Mouse (Mus musculus) embryonic facial prominence, embryonic 10.5 days (tissue): ENCODE results near the gene Zc3h10. TPM values are rescaled to one million over a fixed set of nuclear protein-coding genes. Genes with fewer than 3 reads are reported as not detected.
"Not testable (repeated sequence)": the region's sequence is repeated elsewhere in the genome, so short reads cannot be mapped to it uniquely, and the experiment has no call there.

ENCODE experiments used
- DNase-seq: peaks from one replicate; pipeline ENCODE4 v3.0.0-alpha.2; 2017; ENCODE audit warnings: low spot score
- H3K27ac ChIP-seq: fragments of 300-500 bp; sonication (generic); replicated peaks from 2 replicates; pipeline ENCODE4 v1.5.1; 2016; ENCODE audit warnings: mild to moderate bottlenecking
- H3K27me3 ChIP-seq: fragments of 300-500 bp; sonication (generic); replicated peaks from 2 replicates; pipeline ENCODE4 v1.6.1; 2016; ENCODE audit warnings: low read depth, mild to moderate bottlenecking; ENCODE audit not compliant: poor library complexity, severe bottlenecking
- H3K36me3 ChIP-seq: fragments of 300-500 bp; sonication (generic); replicated peaks from 2 replicates; pipeline ENCODE4 v1.6.1; 2016; ENCODE audit warnings: mild to moderate bottlenecking, moderate library complexity
- H3K4me1 ChIP-seq: fragments of 300-500 bp; sonication (generic); 2 replicates; pipeline ENCODE4 v1.6.1; 2016
- H3K4me3 ChIP-seq: fragments of 300-500 bp; sonication (generic); 2 replicates; pipeline ENCODE4 v1.5.1; 2016; ENCODE audit warnings: mild to moderate bottlenecking, moderate library complexity
- H3K9me3 ChIP-seq: fragments of 300-500 bp; sonication (generic); 2 replicates; pipeline ENCODE4 v1.6.1; 2016; ENCODE audit warnings: mild to moderate bottlenecking
- WGBS: fragments of 180-500 bp; shearing (Covaris S2); methylation state at CpG from one replicate; pipeline ENCODE4 v1.1.7; 2016; 5-methylcytosine and 5-hydroxymethylcytosine counted together
- polyA plus RNA-seq: library from polyadenylated mRNA; unstranded; fragments of >200 nt; fragmentation: Nextera tagmentation; extraction: Ambion mirVana; gene quantifications from 2 replicates; pipeline ENCODE4 v1.2.1, GENCODE M21; 2016

Zc3h10 gene
- polyA plus RNA-seq, 1 experiment from 2014 or later, result 15.9 TPM

DNA sequence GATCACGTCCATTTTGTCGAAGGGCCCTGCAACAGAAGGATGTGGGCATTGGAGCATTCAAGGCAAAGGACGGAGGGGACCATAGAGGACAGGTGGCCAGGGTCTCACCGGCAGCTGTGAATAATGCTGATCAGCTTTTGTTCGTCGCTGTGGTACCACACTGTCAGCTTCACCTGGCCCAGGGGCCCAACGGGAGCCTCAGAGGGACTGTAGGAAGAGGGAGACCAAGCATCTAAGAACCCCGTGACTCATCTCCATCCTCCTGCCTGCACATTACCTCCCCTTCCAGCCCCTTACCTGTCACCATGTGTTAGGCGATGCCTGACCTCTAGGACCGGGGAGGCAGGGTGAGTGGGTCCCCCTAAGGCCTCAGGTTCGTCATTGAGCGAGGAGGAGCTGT is 35.8 kb downstream of the Zc3h10 start:
- 85% methylated on average over 12 of the region's 12 CpGs for WGBS
- no peak for DNase-seq

DNA sequence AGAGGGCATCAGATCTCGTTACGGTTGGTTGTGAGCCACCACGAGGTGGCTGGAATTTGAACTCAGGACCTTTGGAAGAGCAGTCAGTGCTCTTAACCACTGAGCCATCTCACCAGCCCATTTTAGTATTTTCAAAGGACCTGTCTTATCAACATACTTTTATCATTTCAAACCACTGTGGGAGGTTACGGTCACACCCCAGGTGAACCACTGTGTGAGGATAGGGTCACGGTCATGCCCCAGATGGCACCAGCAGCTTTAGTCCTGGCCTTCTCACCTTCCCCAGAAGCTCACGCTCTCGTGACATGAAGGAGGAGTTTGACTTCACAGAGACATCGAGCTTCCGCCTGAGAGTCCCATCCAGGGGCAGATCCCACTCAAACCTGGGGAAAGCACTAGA is 36.4 kb downstream of the Zc3h10 start:
- H3K27me3 ChIP-seq, result peaks cover 27% of the 10 kb centered on the region
- peaks cover 22% of the 10 kb centered on the region; the same call in 1 of the 2 replicates for H3K36me3 ChIP-seq
- 89% methylated on average over 9 of the region's 9 CpGs for WGBS
- no peak overlapping the region for H3K27ac ChIP-seq
- H3K4me1 ChIP-seq, result peaks cover 7% of the 10 kb centered on the region
- H3K4me3 ChIP-seq, result no peak overlapping the region
- no peak for DNase-seq
- H3K9me3 ChIP-seq, result no peaks in the 10 kb centered on the region

More for the DNA sequence above, 35.8 kb downstream of the Zc3h10 start:
- peaks cover 22% of the 10 kb centered on the region; the same call in 1 of the 2 replicates for H3K36me3 ChIP-seq
- peaks cover 12% of the 10 kb centered on the region for H3K4me1 ChIP-seq
- H3K9me3 ChIP-seq, result no peaks in the 10 kb centered on the region
- H3K4me3 ChIP-seq, result no peak overlapping the region
- no peak overlapping the region for H3K27ac ChIP-seq
- peaks cover 32% of the 10 kb centered on the region for H3K27me3 ChIP-seq

DNA sequence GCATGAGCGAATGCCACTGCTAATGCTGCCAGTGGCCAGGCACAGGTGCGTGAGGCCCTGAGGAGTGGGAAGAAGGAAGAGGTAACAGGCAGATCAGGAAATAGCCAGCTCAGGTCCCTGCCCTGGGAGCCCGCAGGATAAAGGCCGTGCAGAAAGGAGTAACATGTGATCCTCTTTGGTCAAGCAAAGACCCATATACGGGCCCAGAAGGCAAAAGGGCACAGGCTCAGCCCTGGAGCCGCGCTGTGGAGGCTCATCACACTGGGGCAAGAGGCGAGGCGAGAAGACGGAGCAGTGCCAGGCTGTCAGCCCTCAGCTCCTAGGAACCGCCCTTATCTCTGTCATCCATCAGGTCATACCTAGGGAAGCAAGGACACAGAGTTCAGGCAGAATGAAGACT is 37.3 kb downstream of the Zc3h10 start:
- Histone ChIP-seq H3K27ac (no peak overlapping the region), H3K4me3 (no peak overlapping the region), H3K36me3 (peaks cover 21% of the 10 kb centered on the region; the same call in 1 of the 2 replicates), H3K27me3 (peaks cover 18% of the 10 kb centered on the region), H3K9me3 (no peaks in the 10 kb centered on the region), H3K4me1 (no peaks in the 10 kb centered on the region)
- WGBS, result 82% methylated on average over 11 of the region's 11 CpGs
- no peak for DNase-seq

DNA sequence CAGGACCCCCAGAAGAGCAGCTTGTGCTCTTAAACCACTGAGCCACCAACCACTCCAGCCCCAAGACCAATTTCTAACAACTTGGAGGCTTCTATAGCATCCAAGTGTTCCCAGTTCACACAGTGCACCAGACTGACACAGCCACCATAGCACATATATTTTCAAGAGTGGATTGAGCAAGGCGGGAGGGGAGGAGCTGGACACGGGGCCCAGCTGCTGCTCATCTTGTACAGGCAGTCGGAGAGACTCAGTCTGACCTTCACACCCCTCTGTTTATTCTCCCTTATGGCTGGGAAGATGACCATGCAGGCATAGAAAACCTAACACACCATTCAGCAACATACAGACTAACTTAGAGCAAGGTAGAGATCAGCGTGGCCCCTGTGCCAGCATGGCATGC is 37.7 kb downstream of the Zc3h10 start:
- 86% methylated on average over 4 of the region's 4 CpGs for WGBS
- H3K4me1 ChIP-seq, result 0 out of 2 replicates have a peak, but pooled peaks cover 2% of the 10 kb centered on the region
- H3K27ac ChIP-seq, result no peak overlapping the region
- no peak for DNase-seq
- H3K4me3 ChIP-seq, result no peak overlapping the region
- peaks cover 13% of the 10 kb centered on the region for H3K27me3 ChIP-seq
- no peaks in the 10 kb centered on the region for H3K9me3 ChIP-seq
- H3K36me3 ChIP-seq, result peaks cover 16% of the 10 kb centered on the region; the same call in 1 of the 2 replicates

GRCm38 (mm10) chr10:128509203-128509602 is 38.4 kb downstream of the Zc3h10 start:
- H3K36me3 ChIP-seq, result peaks cover 16% of the 10 kb centered on the region; the same call in 1 of the 2 replicates
- no peak overlapping the region for H3K4me3 ChIP-seq
- H3K4me1 ChIP-seq, result 0 out of 2 replicates have a peak, but pooled peaks cover 2% of the 10 kb centered on the region
- H3K27ac ChIP-seq, result no peak overlapping the region
- H3K9me3 ChIP-seq, result no peaks in the 10 kb centered on the region
- 86% methylated on average over 9 of the region's 9 CpGs for WGBS
- no peak for DNase-seq
- H3K27me3 ChIP-seq, result 0 out of 2 replicates have a peak, but pooled peaks cover 12% of the 10 kb centered on the region

DNA sequence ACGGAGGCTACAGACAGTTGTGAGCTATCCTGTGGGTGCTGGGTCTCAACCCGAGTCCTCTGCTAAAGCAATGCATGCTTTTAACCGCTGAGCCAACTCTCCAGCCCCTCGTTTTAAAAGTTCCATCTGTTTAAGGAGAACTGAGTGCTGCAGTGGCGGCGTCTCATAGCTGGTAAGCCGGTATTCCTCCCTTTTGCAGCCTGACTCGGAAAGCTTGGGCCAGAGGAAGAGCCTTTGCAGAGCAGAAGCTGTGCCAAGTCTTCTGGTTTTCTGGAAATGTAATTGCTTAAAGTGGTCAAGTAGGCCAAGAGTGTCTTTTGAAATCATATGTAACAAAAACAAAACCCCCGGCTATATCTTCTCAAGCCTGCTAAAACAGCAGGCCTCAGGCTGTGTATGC is 39.3 kb downstream of the Zc3h10 start:
- DNase-seq, result no peak

DNA sequence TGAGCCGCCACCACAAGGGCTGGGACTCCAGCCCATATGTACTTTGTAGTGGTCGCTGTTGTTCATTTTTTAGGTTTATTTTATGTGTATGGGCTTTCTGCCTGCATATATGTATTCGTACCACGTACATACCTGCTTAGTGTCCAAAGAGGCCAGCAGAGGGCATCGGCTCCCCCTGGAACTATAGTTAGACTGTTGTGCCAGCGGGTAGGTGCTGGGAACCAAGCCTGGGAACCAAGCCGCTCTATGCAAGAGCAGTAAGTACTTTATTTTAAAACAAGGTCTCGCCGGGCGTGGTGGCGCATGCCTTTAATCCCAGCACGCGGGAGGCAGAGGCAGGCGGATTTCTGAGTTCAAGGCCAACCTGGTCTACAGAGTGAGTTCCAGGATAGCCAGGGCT is 41.6 kb downstream of the Zc3h10 start:
- no peak for DNase-seq
- no peaks in the 10 kb centered on the region for H3K9me3 ChIP-seq
- no peaks in the 10 kb centered on the region for H3K27me3 ChIP-seq
- H3K4me1 ChIP-seq, result 0 out of 2 replicates have a peak, but pooled peaks cover 2% of the 10 kb centered on the region
- 94% methylated on average over 14 of the region's 14 CpGs for WGBS
- H3K36me3 ChIP-seq, result peaks cover 7% of the 10 kb centered on the region; the same call in 1 of the 2 replicates
- no peak overlapping the region for H3K27ac ChIP-seq
- H3K4me3 ChIP-seq, result no peak overlapping the region

More for the DNA sequence above, 39.3 kb downstream of the Zc3h10 start:
- Histone ChIP-seq H3K9me3 (no peaks in the 10 kb centered on the region), H3K4me1 (0 out of 2 replicates have a peak, but pooled peaks cover 2% of the 10 kb centered on the region), H3K27ac (no peak overlapping the region), H3K36me3 (peaks cover 16% of the 10 kb centered on the region; the same call in 1 of the 2 replicates), H3K27me3 (0 out of 2 replicates have a peak, but pooled peaks cover 8% of the 10 kb centered on the region), H3K4me3 (no peak overlapping the region)
- WGBS, result 84% methylated on average over 9 of the region's 9 CpGs

DNA sequence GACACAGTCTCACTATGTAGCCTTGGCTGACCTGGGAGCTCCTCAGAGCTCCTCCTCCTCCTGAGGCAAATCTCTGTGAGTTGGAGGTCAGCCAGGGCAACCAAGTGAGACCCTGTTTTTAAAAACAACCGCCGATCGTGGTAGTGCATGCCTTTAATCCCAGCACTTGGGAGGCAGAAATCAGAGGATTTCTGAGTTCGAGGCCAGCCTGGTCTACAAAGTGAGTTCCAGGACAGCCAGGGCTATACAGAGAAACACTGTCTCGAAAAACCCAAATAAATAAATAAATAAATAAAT is 42.3 kb downstream of the Zc3h10 start:
- not testable (repeated sequence) for H3K27ac ChIP-seq, H3K27me3 ChIP-seq, H3K36me3 ChIP-seq, DNase-seq, H3K4me3 ChIP-seq, H3K4me1 ChIP-seq, H3K9me3 ChIP-seq
- 83% methylated on average over 5 of the region's 5 CpGs for WGBS

DNA sequence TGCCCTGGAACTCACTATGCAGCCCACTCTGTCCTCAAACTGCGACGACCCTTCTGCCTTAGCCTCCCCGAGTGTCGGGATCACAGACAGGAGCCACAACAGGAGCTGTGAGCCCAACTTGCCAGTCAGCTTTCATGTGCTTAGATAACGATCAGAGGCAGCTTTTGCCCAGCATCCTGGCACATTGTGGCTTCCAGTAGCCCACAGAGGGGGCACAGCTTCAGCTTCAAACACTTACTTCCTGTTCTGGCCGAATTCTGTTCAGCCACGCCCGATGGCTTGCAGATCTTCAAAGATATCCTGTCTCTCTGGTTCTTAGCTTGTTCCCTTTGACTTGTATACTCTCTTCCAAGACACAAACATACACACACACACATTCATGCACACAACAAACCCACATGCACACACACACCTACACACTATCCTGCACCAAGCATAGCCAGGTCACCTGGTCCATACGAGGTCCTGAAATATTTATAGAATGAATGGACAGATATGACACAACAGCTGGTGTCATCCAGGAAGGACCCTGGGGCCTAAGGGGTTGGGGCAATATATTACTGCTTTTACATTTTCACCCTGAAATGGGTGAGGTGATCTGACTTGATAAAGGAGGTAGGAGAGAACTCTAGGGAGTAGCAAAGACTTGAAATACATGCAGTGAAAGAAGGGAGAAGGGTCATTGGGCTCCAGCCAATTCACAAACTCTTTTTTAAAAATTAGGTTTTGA is 42.8 kb downstream of the Zc3h10 start:
- Histone ChIP-seq H3K9me3 (no peaks in the 10 kb centered on the region), H3K27me3 (no peaks in the 10 kb centered on the region), H3K4me3 (no peak overlapping the region), H3K36me3 (peaks cover 7% of the 10 kb centered on the region; the same call in 1 of the 2 replicates), H3K27ac (no peak overlapping the region; the same call in 1 of the 2 replicates), H3K4me1 (0 out of 2 replicates have a peak, but pooled peaks cover 2% of the 10 kb centered on the region)
- 79% methylated on average over 9 of the region's 9 CpGs for WGBS
- DNase-seq, result no peak

GRCm38 (mm10) chr10:128504012-128504411 is 43.6 kb downstream of the Zc3h10 start:
- H3K27me3 ChIP-seq, result no peaks in the 10 kb centered on the region
- no peak overlapping the region for H3K4me3 ChIP-seq
- H3K27ac ChIP-seq, result no peak overlapping the region
- no peak for DNase-seq
- H3K9me3 ChIP-seq, result no peaks in the 10 kb centered on the region
- WGBS, result 86% methylated on average over 3 of the region's 3 CpGs
- H3K4me1 ChIP-seq, result peaks cover 9% of the 10 kb centered on the region
- peaks cover 4% of the 10 kb centered on the region; the same call in 1 of the 2 replicates for H3K36me3 ChIP-seq

DNA sequence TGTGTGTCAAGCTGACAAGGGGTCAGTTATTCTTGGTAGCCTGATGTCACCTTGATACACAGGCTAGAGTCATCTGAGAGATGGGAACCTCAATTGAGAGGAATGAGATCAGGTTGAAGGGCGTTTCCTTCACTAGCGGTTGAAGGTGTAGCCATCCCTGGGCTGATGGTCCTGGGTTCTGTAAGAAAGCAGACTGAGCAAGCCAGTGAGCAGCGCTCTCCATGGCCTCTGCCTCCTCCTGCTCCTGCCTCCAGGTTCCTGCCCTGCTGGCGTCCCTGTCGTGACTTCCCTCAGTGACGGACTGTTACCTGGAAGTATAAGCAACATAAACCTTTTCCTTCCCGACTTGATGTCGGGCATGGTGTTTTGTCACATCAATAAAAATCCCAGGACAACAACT is 44.0 kb downstream of the Zc3h10 start:
- no peak overlapping the region for H3K4me3 ChIP-seq
- no peaks in the 10 kb centered on the region for H3K9me3 ChIP-seq
- no peak overlapping the region for H3K27ac ChIP-seq
- 80% methylated on average over 8 of the region's 8 CpGs for WGBS
- no peak for DNase-seq
- H3K4me1 ChIP-seq, result peaks cover 11% of the 10 kb centered on the region
- H3K27me3 ChIP-seq, result no peaks in the 10 kb centered on the region
- peaks cover 4% of the 10 kb centered on the region; the same call in 1 of the 2 replicates for H3K36me3 ChIP-seq

DNA sequence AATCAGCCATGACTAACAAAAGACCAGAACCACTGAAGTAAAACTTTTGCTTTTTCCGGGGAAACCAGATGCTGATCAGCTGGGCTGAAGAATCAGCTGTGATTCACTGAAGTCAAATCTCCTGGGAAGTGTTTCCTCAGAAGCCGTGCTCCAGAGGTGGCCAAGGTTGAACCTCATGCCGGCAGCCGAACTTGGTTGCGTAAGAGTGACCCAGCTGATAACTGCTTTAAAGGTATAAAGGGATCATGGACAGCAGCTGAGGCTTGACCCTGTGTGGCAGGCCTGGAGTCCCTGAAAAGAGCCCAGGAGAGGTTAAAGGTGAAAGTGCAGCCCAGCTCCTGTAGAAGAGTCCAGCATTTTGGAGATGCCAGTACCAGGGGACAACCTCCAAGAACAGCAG is 45.2 kb downstream of the Zc3h10 start:
- Histone ChIP-seq H3K4me3 (no peak overlapping the region), H3K27ac (no peak overlapping the region), H3K27me3 (peaks cover under 1% of the 10 kb centered on the region; the same call in 1 of the 2 replicates), H3K36me3 (peaks cover 4% of the 10 kb centered on the region; the same call in 1 of the 2 replicates), H3K4me1 (peaks cover 22% of the 10 kb centered on the region), H3K9me3 (no peaks in the 10 kb centered on the region)
- 82% methylated on average over 5 of the region's 5 CpGs for WGBS
- DNase-seq, result no peak

- Histone ChIP-seq H3K27ac (peak overlapping the region; percentile 81), H3K27me3 (peaks cover 14% of the 10 kb centered on the region), H3K4me1 (peaks cover 46% of the 10 kb centered on the region), H3K9me3 (no peaks in the 10 kb centered on the region), H3K36me3 (no peaks in the 10 kb centered on the region), H3K4me3 (peak overlapping the region; percentile 69)
- WGBS, result 3% methylated on average over 21 of the region's 21 CpGs
- peak; percentile 64 for DNase-seq
These were observed 48.4 kb downstream of the Zc3h10 start for GRCm38 (mm10) chr10:128499116-128499671.
